Mouse (Mus musculus): Measurements from ENCODE around the gene Gsdma2.
A peak's percentile ranks its signal among the peaks of the same experiment; 100 is the strongest.
"Not testable (repeated sequence)": the region's sequence is repeated elsewhere in the genome, so short reads cannot be mapped to it uniquely, and the experiment has no call there.

Gsdma2 gene

DNA sequence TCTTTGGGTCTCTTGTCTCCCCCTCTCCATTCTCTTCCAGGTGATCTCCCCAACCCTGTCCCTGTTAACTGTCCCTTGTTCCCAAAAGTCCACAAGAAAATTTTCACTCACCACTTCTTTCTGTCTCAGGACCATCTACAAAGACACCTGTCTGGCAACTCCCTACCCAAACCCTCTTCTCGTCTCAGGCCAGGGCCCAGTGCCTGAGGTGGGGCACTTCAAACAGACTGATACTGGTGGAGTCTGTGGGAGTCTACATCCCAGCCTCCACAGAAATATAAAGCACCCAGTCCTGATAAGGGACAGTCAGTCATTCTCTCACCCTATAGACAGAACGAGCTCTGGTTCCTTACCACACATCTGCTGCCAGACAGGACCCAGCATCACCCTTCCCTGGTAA, at the start of gene Gsdma2:
TSS of gene Gsdma2 (plus strand) at position 301 of the 400 bp plus-strand sequence.
- no peak for DNase-seq

DNA sequence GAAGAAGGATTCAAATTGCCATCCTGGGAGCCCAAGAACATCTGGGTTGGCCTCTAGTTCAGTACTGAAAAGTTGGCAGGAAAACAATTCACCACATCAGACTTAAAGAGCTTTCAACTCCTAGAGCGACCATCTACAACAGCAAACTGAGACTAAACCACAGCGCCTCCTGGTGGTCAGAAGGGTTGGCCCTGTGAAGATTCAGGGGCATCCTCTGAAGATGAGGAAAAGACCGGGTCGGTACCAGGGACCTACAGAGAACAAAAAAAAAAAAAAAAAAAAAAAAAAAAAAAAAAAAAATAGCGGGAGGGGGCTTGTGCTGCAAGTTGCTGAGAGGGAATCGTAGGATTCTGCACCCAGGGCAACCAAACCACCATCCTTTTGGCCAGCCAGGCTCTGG, 49.2 kb upstream of the Gsdma2 start:
- peak; percentile 85 for DNase-seq

DNA sequence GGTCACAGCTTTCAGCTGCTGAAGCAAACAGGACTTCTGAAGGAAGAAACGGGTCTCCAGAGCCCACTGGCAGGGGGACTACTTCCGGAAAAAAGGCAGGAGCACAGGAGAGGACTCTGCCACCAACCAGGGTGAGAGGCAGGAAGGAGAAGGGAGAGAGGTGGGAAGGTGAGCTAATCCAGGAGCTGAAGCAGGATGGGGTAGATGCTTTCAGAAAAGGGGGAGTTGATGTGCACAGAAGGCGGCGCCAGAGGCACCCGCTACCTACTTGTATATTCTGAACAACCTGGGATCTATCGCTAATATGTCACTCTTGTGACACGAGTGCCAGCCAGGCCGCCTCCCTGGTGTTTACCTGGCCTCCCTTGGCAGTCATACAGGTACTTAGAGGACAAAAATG, 48.6 kb upstream of the Gsdma2 start, which contains the start of gene Lrrc3c:
TSS of gene Lrrc3c (plus strand) at position 301 of the 400 bp plus-strand sequence.
- no peak for DNase-seq

DNA sequence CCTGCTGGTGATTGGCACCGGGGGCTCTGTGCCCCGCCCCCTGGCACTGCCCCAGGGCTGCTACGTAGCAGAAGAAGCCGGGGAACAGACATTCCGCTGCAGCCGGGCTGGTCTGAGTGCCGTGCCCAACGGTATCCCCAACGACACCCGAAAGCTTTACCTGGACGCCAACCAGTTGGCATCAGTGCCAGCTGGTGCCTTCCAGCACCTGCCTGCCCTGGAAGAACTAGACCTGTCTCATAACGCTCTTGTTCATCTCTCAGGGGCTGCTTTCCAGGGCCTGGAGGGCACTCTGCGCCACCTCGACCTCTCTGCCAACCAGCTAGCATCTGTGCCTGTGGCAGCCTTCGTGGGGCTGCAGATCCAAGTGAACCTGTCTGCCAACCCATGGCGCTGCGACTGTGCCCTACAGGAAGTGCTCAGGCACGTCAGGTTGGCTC, 47.7 kb upstream of the Gsdma2 start:
- DNase-seq = no peak

DNA sequence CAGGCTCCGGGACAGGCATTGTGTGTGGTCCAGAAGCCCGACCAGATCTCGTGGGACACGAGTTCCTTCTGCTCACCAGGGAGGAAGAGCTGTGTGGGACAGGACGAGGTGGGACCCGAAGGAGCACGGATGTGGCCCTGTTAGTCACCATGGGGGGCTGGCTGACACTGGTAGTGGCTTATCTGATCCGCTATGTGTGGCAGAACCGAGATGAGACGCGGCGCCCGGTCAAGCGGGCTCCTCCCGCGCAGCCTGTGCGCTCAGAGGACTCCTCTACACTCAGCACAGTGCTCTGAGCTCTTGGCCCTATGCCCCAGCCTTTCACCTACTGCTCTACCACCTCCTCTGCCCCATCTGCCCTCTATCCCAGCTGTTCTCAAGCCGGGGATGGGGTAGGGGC, 47.3 kb upstream of the Gsdma2 start:
- no peak for DNase-seq

DNA sequence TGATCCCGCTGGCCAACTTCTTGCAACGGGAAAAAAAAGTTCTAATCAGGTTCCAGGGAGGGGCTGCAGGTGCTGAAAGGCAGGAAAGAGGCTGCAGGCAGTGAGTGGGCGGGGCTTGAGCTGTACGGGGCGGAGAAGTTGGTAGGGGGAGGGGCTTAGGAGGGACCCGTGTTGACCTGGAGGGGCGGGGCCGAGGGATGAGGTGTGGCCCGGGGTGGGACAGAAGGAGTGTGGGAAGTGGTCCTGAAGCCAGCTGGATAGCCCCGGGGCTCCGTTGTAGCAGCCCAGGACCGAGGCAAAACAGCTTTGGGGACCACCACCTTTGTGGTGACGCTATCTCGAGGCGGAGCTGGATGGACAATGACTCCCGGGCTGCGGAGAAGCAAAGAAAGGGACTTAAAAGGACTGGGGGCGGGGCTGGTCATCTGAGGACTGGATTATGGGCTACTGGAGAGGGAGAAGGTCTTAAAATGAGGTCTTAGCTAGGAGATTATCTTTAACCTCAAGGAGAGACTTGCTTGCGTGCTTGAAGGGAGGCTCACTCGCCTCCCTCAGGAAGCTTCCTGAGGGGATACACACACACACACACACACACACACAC, 44.4 kb upstream of the Gsdma2 start:
- peak; percentile 65 for DNase-seq

DNA sequence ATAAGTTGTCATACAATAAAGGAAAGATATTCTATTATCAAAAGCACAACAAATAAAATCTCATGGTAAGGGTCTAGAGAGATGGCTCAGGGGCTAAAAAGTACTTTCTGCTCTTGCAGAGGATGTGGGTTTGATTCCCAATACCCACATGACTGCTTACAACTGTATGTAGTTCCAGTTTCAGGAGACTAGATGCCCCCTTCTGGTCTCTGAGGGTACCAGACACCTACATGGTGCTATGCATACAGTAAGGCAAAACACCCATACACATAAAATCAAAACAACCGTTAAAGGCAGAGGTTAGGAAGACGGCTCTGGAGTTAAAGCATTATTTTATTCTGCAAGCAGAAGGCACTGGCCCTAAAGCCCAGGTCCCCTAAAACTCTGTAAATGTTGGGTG, 42.6 kb upstream of the Gsdma2 start:
- peak; percentile 31 for DNase-seq

DNA sequence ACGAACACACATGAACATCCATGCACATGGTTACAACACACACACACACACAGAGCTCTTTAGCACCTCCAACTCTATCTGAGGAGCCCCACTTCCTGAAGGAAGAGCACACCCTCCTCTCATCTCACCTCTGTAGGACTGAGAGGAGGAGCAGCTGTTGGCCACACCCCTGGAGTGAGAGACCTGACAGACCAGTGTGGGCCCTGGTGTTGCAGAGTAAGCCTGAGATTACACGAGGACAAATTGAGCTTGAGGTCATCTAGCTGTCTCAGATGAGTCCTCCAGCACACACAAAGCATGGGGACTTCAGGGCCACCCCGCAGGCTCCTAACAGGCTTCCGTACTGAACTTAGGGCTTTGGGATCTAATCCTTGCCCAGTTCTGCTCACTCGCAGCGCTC, 41.6 kb upstream of the Gsdma2 start:
- not testable (repeated sequence) for DNase-seq

DNA sequence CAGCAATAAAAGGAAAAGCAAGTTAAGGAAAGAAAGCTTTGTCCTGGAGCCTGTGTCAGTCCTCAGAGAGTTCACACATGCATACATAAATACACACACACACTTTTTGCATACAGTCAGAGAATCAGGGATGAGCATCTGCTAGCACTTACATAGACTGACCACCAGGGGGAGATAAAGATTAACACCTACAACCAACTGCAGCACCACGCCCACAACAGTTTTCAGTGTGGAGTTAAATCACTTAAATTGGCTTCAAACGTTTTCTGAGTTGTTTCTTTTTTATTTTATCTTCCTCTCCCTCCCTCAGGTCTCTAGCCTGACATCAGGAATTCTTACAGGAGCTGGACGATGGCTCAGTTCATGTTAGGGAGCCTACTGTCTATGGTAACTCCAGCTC, 39.8 kb upstream of the Gsdma2 start:
- DNase-seq = peak; percentile 58

DNA sequence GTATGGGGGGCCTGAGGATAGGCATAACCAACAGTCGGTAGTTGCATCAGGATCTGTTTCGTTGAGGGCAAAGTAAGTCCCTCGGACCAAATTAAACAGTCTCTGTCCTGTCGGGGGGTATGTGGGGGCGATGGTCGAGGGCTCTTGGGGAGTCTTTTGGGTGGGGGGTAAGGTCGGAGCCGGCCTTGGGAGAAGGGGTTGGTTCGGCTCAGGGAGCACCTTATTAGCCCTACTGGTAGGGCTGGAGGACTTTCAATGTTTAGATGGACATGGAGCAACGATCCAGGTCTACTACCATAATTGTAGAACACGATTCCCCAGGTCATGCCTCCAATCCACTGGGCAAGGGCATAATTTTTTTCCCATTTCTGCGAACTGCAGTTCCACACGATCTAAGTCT, 25.8 kb upstream of the Gsdma2 start:
- DNase-seq = no peak

DNA sequence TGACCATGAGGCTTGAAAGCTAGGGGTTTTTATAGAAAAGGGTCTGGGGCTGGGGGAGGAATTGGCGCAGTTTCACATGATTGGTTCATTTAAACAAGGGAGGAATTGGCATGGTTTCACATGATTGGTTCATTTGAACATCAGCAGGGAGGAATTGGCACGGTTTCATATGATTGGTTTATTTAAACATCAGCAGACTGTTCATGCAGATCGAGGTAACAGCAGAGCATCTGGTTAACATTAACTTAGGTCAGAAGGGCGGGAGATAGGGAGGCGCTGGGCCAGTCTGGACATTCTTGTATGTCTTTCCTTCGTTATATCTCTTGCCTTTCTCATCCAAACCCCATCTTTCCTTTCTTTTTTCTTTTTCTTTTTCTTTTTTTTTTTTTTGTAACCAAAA, 22.6 kb upstream of the Gsdma2 start:
- not testable (repeated sequence) for DNase-seq

DNA sequence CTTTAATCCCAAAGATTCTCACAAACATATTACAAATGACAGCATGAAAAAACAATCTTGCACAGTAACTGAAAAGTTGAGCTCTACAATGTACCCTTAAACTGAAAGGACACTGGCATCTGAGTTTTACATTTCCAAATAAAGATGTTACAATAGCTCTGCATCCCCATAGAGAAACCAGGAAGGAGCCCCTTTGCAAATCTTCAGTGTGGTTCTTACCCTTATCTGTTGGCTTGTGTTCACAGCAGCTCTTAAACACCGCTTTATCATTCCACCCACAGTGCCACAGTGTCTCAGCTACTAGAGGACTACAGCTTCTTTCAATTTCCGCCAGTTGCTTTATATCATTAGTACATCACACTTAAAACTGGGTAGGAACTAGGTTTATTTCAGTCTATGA, 22.2 kb upstream of the Gsdma2 start:
- DNase-seq = not testable (repeated sequence)

DNA sequence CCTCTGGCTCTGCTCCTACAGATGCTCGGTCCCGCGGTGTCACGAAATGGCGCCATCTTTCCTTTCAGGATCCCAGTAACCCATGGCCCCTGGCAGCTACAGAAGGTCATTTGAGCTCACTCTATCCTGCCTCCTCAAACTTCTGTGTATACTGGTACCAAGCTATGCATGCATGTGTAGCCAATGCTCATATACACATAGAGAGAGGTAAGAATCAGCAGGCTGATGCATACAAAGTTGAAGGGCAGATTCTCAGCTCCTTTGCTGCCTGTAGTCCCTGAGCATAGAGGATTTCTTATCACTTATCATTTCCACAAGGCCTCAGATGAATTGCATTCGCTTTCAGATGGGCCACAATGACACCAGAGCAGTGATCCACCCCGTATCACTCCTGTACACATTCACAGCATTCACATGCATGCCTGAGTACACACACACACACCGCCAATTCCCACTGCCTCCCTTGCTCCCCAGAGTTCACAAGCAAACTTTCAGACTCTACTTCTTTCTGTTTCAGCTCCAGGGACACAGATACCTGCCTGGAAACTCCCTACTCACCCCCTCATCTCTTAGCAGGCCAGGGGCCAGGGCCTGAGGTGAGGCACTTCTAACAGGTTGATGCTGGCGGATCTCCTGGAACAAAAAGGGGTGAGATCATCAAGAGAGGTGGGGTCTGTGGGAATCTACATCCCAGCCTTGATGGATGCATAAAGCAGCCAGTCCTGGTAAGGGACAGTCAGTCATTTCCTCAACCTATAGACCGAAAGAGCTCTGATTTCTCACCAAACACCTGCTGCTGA, 20.7 kb upstream of the Gsdma2 start, which contains the start of the genes Gm12355 and Gsdma3:
TSS of gene Gm12355 (minus strand) at position 51 of the 800 bp plus-strand sequence.
TSS of gene Gsdma3 (plus strand) at position 750 of the 800 bp plus-strand sequence.
- no peak for DNase-seq

DNA sequence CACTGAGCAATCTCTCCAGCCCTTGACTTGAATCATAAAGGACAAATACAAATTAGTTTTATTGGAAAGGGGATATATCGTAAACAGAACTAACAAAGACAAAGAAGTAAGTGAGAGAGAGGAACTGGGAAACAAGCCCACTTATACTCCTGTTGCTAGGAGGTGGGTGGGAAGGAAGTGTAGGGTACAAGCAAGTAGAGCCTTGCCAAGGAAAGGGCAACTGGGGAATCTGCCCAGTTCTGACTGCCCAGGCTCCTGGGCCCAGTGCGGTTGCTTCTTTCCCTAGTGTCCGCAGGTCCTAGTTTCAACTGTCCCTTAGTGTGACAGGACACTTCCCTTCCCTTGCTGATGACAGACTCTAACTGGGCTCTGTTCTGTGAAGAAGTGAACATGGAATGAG, 17.9 kb upstream of the Gsdma2 start:
- no peak for DNase-seq

DNA sequence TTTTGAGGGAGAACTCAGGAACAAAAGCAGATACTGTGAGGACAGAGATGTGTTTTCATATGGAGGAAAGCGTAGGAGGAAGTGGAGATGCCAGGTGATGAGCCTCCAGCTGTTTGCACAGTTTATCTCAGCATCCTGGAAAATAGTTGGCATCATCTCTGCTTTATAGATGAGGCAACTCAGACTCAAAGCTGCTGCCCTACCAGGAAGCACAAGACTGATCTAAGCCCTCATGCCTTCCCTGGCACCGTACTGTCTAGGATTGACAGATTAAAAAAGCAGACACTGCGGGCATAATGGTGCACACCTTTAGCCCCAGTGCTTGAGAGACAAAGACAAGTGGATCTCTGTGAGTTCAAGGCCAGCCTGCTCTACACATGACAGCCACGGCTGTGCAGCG, 15.9 kb upstream of the Gsdma2 start:
- no peak for DNase-seq

DNA sequence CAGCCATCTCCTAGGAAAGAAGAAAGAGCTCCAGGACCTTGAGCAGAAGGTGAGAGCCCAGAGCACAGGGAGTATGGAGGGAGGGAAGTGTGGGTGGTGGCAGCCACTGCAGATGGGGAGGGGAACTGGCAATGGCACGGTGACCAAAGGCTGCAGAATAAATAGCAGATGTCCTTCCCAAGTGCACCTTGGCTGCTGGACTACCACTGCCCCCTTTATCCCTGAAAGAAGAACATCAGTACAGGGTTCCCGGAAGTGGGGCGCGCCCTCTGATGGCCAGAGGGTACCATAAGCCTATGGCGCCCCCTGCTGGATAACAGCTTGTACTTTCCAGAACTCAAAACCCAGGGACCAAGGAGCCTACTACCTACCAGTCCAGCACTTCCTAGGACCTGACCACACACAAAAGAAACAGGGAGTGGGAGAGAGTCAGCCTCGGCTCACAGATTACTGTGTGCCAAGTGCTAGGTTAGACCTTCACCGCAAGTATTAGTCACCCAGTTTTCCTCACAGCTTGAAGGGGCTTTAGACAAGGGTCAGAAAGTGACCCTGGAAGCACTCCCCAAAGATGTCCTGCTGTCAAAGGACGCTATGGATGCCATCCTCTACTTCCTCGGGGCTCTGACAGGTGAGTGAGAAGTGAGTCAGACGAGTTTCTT, 11.1 kb upstream of the Gsdma2 start:
- peak; percentile 58 for DNase-seq

DNA sequence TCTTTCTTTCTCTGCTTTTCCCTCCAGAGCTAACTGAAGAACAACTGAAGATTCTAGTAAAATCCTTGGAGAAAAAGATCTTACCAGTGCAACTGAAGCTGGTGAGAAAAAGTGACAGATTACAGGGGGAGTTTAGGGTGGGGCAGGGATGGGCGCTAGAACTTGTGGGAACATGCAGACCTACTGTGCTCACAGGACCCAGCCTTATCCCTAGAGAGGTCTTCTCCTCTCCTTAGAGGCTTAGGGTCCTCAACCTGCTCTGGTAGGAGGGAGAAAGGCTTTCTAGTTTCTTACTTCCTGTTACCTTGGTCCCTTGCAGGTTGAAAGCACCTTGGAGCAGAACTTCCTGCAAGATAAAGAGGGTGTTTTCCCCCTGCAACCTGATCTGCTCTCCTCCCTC, 9.1 kb upstream of the Gsdma2 start:
- no peak for DNase-seq

DNA sequence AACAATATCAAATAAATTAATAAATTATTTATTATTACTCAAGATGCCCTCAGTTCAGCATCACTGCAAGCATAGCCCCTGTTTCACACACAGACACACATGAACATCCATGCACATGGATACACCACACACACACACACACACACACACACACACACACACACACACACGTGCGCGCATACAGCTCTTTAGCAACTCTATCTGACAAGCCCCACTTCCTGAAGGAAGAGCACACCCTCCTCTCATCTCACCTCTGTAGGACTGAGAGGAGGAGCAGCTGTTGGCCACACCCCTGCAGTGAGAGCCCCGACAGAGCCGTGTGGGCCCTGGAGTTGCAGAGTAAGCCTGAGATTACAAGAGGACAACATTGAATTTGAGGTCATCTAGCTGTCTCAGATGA, 6.5 kb upstream of the Gsdma2 start:
- DNase-seq = peak; percentile 3

DNA sequence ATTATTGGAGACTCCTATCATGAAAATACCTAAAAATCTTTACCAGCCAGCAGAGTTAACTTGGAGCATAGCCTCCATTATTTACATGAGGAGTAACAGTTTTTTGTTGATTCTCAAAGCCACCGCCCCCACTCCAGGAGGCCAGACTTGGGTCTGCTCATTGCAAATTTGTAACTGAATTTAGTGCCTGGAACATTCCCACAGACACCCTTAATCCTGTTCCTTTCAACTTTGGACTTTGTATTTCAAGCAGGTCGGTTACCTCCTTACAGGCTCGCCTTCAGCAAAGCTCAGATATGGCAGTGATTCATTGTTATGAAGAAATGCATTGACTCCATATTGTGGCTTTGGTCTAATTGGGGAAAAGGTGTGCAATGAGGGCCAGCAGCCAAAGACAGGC, 1.8 kb upstream of the Gsdma2 start:
- no peak for DNase-seq

DNA sequence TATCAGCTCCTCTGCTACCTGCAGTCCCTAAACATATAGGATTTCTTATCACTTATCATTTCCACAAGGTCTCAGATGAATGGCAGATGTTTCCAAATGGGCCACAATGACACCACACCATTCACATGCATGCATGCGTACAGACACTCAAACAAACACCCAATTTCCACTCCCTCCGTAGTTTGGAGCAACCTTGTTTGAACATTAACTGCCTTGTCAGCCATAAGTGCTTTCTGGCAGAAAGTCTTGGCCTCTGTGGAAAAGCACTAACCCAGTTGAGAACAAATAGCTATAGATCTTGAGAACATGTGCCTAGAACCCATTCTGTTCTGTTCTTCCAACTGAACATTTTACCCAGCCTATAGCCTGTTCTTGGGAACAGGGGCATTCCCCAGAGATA, 613 bp upstream of the Gsdma2 start:
- no peak for DNase-seq

DNA sequence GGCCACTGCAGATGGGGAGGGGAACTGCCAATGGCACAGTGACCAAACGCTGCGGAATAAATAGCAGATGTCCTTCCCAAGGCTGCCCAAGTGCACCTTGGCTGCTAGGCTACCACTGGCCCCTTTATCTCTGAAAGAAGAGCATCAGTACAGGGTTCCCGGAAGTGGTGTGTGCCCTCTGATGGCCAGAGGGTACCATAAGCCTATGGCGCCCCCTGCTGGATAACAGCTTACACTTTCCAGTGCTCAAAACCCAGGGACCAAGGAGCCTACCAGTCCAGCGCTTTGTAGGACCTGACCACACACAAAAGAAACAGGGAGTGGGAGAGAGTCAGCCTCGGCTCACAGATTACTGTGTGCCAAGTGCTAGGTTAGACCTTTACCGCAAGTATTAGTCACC, 8.5 kb downstream of the Gsdma2 start:
- peak; percentile 65 for DNase-seq

DNA sequence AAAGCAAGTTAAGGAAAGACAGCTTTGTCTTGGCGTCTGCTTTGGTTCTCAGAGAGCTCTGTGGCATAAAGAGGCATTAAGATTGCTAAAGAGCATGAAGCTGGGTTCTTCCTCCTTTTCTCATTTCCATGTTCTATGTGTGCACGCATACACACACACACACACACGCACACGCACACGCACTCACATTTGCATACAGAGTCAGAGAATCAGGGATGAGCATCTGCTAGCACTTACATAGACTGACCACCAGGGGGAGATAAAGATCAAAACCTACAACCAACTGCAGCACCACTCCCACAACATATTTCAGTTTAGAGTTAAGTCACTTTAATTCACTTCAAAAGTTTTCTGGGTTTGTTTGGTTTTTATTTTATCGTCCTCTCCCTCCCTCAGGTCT, 14.0 kb downstream of the Gsdma2 start:
- DNase-seq = peak; percentile 52

DNA sequence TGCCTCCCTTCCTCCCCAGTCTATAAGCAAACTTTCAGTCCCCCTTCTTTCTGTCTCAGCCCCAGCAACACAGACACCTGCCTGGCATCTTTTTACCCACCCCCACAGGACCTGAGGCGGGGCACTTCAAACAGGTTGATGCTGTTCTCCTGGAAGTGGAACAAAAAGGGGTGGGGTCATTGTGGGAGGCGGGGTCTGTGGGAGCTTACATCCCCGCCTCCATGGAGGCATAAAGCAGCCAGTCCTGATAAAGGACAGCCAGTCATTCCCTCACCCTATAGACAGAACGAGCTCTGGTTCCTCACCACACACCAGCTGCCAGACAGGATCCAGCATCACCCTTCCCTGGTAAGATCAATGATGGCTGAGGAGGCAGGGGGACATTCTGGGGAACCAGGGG, 17.5 kb downstream of the Gsdma2 start, which contains the start of gene Gsdma:
TSS of gene Gsdma (plus strand) at position 261 of the 400 bp plus-strand sequence.
- no peak for DNase-seq

DNA sequence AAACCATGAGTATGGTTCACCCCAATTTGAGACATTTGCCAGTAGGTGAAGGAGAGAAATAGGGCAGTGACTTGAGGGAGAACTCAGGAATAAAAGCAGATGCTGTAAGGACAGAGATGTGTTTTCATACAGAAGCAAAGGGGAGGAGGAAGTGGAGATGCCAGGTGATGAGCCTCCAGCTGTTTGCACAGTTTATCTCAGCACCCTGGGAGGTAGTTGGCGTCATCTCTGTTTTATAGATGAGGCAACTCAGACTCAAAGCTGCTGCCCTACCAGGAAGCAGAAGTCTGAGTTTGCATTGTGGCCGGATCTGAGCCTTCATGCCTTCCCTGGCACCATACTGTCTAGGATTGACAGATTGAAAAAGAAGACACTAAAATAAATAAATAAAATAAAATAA, 22.4 kb downstream of the Gsdma2 start:
- peak; percentile 31 for DNase-seq

Measured in thymus, postnatal 14 days (tissue).